Mouse (Mus musculus) midbrain, embryonic 12.5 days (tissue): Measurements from ENCODE around the gene Ddrgk1. TPM values are rescaled to one million over a fixed set of nuclear protein-coding genes. Genes with fewer than 3 reads are reported as not detected.

ENCODE experiments used
- ATAC-seq: fragments of 200-750 bp; cut with Nextera tagmentation; 2 replicates; pipeline ENCODE4 v1.8.0; 2017; ENCODE audit warnings: low read depth, moderate TSS enrichment, moderate library complexity; ENCODE audit not compliant: low FRiP score
- H3K27ac ChIP-seq: fragments of 300-500 bp; sonication (generic); replicated peaks from 2 replicates; pipeline ENCODE4 v1.5.1; 2016; ENCODE audit warnings: mild to moderate bottlenecking
- H3K27me3 ChIP-seq: fragments of 300-500 bp; sonication (generic); 2 replicates; pipeline ENCODE4 v1.6.1; 2016; ENCODE audit warnings: mild to moderate bottlenecking
- H3K36me3 ChIP-seq: fragments of 300-500 bp; sonication (generic); 2 replicates; pipeline ENCODE4 v1.6.1; 2016
- H3K4me1 ChIP-seq: fragments of 300-500 bp; sonication (generic); 2 replicates; pipeline ENCODE4 v1.6.1; 2016
- H3K4me2 ChIP-seq: fragments of 300-500 bp; sonication (generic); replicated peaks from 2 replicates; pipeline ENCODE4 v1.6.1; 2016; ENCODE audit warnings: mild to moderate bottlenecking, moderate library complexity
- H3K4me3 ChIP-seq: fragments of 300-500 bp; sonication (generic); 2 replicates; pipeline ENCODE4 v1.5.1; 2016; ENCODE audit warnings: mild to moderate bottlenecking
- H3K9ac ChIP-seq: fragments of 300-500 bp; sonication (generic); replicated peaks from 2 replicates; pipeline ENCODE4 v1.6.1; 2016; ENCODE audit warnings: mild to moderate bottlenecking, moderate library complexity
- H3K9me3 ChIP-seq: fragments of 300-500 bp; sonication (generic); 2 replicates; pipeline ENCODE4 v1.6.1; 2016; ENCODE audit warnings: mild to moderate bottlenecking
- WGBS: fragments of 180-500 bp; shearing (Covaris S2); methylation state at CpG from one replicate; pipeline ENCODE4 v1.1.7; 2016; 5-methylcytosine and 5-hydroxymethylcytosine counted together
- polyA plus RNA-seq: library from polyadenylated mRNA; unstranded; fragments of >200 nt; fragmentation: Nextera tagmentation; extraction: Ambion mirVana; gene quantifications from 2 replicates; pipeline ENCODE4 v1.2.1, GENCODE M21; 2016

Gene Ddrgk1
- polyA plus RNA-seq, result 47.4 and 54.8 TPM in 2 replicates

GRCm38 (mm10) chr2:130664102-130664701 lies at the start of gene Ddrgk1:
Ddrgk1 (minus strand) TSS chr2:130664659.
- ATAC-seq, result peak; percentile 96
- Histone ChIP-seq H3K27me3 (no peaks in the 10 kb centered on the region), H3K4me1 (peaks cover 24% of the 10 kb centered on the region), H3K4me2 (peak within 1 kb of the TSS; percentile 72), H3K9ac (peak within 1 kb of the TSS; percentile 74), H3K4me3 (peak within 1 kb of the TSS; percentile 52), H3K36me3 (peaks cover 20% of the 10 kb centered on the region), H3K27ac (peak within 1 kb of the TSS; percentile 96), H3K9me3 (no peaks in the 10 kb centered on the region)
- WGBS, result under 1% methylated on average over 40 of the region's 40 CpGs

GRCm38 (mm10) chr2:130707057-130707456 lies 42.6 kb upstream of the Ddrgk1 start:
- H3K9ac ChIP-seq, result no peak overlapping the region
- no peaks in the 10 kb centered on the region for H3K27me3 ChIP-seq
- H3K27ac ChIP-seq, result no peak overlapping the region
- H3K4me1 ChIP-seq, result no peaks in the 10 kb centered on the region
- no peak overlapping the region for H3K4me2 ChIP-seq
- no peak for ATAC-seq
- WGBS, result 66% methylated on average over 10 of the region's 10 CpGs
- H3K4me3 ChIP-seq, result no peak overlapping the region
- H3K36me3 ChIP-seq, result peaks cover 37% of the 10 kb centered on the region
- H3K9me3 ChIP-seq, result no peaks in the 10 kb centered on the region

- H3K36me3 ChIP-seq, result peaks cover 33% of the 10 kb centered on the region
- no peak for ATAC-seq
- no peaks in the 10 kb centered on the region for H3K9me3 ChIP-seq
- no peak overlapping the region for H3K4me3 ChIP-seq
- H3K27me3 ChIP-seq, result no peaks in the 10 kb centered on the region
- H3K9ac ChIP-seq, result no peak overlapping the region
- no peak overlapping the region for H3K27ac ChIP-seq
- WGBS, result 66% methylated on average over 4 of the region's 4 CpGs
- no peak overlapping the region for H3K4me2 ChIP-seq
- H3K4me1 ChIP-seq, result no peaks in the 10 kb centered on the region
These were observed 42.1 kb upstream of the Ddrgk1 start for GRCm38 (mm10) chr2:130706602-130707001.

GRCm38 (mm10) chr2:130705178-130705577 lies 40.7 kb upstream of the Ddrgk1 start:
- no peak for ATAC-seq
- Histone ChIP-seq H3K27ac (no peak overlapping the region), H3K4me1 (no peaks in the 10 kb centered on the region), H3K9me3 (no peaks in the 10 kb centered on the region), H3K36me3 (peaks cover 20% of the 10 kb centered on the region), H3K4me2 (no peak overlapping the region), H3K27me3 (peaks cover 2% of the 10 kb centered on the region), H3K4me3 (no peak overlapping the region), H3K9ac (no peak overlapping the region)
- WGBS, result 74% methylated on average over 6 of the region's 6 CpGs

GRCm38 (mm10) chr2:130704040-130705001 lies 39.9 kb upstream of the Ddrgk1 start:
- no peak for ATAC-seq
- no peaks in the 10 kb centered on the region for H3K9me3 ChIP-seq
- H3K27ac ChIP-seq, result no peak overlapping the region
- H3K4me2 ChIP-seq, result no peak overlapping the region
- H3K36me3 ChIP-seq, result peaks cover 12% of the 10 kb centered on the region
- H3K4me3 ChIP-seq, result no peak overlapping the region
- no peak overlapping the region for H3K9ac ChIP-seq
- WGBS, result 67% methylated on average over 9 of the region's 9 CpGs
- peaks cover 7% of the 10 kb centered on the region for H3K27me3 ChIP-seq
- no peaks in the 10 kb centered on the region for H3K4me1 ChIP-seq

GRCm38 (mm10) chr2:130697821-130698266 lies 33.4 kb upstream of the Ddrgk1 start:
- Histone ChIP-seq H3K4me2 (peak overlapping the region; percentile 99), H3K9me3 (no peaks in the 10 kb centered on the region), H3K36me3 (no peaks in the 10 kb centered on the region), H3K27me3 (peaks cover 61% of the 10 kb centered on the region), H3K9ac (peak overlapping the region; percentile 45), H3K4me1 (peaks cover 18% of the 10 kb centered on the region), H3K27ac (no peak overlapping the region), H3K4me3 (peak overlapping the region; percentile 54)
- ATAC-seq, result peak; percentile 29
- WGBS, result 1% methylated on average over 14 of the region's 14 CpGs

- Histone ChIP-seq H3K4me3 (peak within 1 kb of the TSS; percentile 54), H3K4me1 (peaks cover 18% of the 10 kb centered on the region), H3K9ac (peak within 1 kb of the TSS; percentile 45), H3K36me3 (no peaks in the 10 kb centered on the region), H3K27ac (no peak within 1 kb of the TSS), H3K9me3 (no peaks in the 10 kb centered on the region), H3K4me2 (peak within 1 kb of the TSS; percentile 99), H3K27me3 (peaks cover 61% of the 10 kb centered on the region)
- WGBS, result 0% methylated on average over 65 of the region's 65 CpGs
- peak; percentile 61 for ATAC-seq
These were observed 32.8 kb upstream of the Ddrgk1 start, which contains the start of gene Slc4a11 for GRCm38 (mm10) chr2:130697153-130697810. Slc4a11 (minus strand) TSS chr2:130697519.

GRCm38 (mm10) chr2:130696700-130697152 lies 32.3 kb upstream of the Ddrgk1 start:
- H3K27me3 ChIP-seq, result peaks cover 61% of the 10 kb centered on the region
- under 1% methylated on average over 31 of the region's 31 CpGs for WGBS

GRCm38 (mm10) chr2:130693563-130693962 lies 29.1 kb upstream of the Ddrgk1 start:
- H3K4me2 ChIP-seq, result no peak overlapping the region
- no peaks in the 10 kb centered on the region for H3K9me3 ChIP-seq
- H3K36me3 ChIP-seq, result no peaks in the 10 kb centered on the region
- WGBS, result 55% methylated on average over 3 of the region's 3 CpGs
- H3K27ac ChIP-seq, result no peak overlapping the region
- no peak overlapping the region for H3K4me3 ChIP-seq
- peaks cover 18% of the 10 kb centered on the region for H3K4me1 ChIP-seq
- no peak overlapping the region for H3K9ac ChIP-seq
- no peak for ATAC-seq
- peaks cover 48% of the 10 kb centered on the region for H3K27me3 ChIP-seq

More at GRCm38 (mm10) chr2:130696700-130697152, 32.3 kb upstream of the Ddrgk1 start:
- no peaks in the 10 kb centered on the region for H3K9me3 ChIP-seq
- H3K36me3 ChIP-seq, result no peaks in the 10 kb centered on the region
- H3K4me1 ChIP-seq, result peaks cover 18% of the 10 kb centered on the region
- ATAC-seq, result no peak
- H3K27ac ChIP-seq, result no peak overlapping the region
- H3K4me3 ChIP-seq, result peak overlapping the region; percentile 54
- peak overlapping the region; percentile 99 for H3K4me2 ChIP-seq
- peak overlapping the region; percentile 45; the same call in 1 of the 2 replicates for H3K9ac ChIP-seq

- ATAC-seq, result no peak
- Histone ChIP-seq H3K4me3 (no peak overlapping the region), H3K36me3 (0 out of 2 replicates have a peak, but pooled peaks cover 8% of the 10 kb centered on the region), H3K4me1 (no peaks in the 10 kb centered on the region), H3K4me2 (no peak overlapping the region), H3K9ac (no peak overlapping the region), H3K9me3 (no peaks in the 10 kb centered on the region), H3K27ac (no peak overlapping the region), H3K27me3 (peaks cover 4% of the 10 kb centered on the region; the same call in 1 of the 2 replicates)
- 87% methylated on average over 2 of the region's 2 CpGs for WGBS
These were observed 24.6 kb upstream of the Ddrgk1 start for GRCm38 (mm10) chr2:130689011-130689410.

GRCm38 (mm10) chr2:130685426-130685825 lies 21.0 kb upstream of the Ddrgk1 start:
- no peaks in the 10 kb centered on the region for H3K9me3 ChIP-seq
- 88% methylated on average over 9 of the region's 9 CpGs for WGBS
- no peaks in the 10 kb centered on the region for H3K27me3 ChIP-seq
- no peak overlapping the region for H3K4me2 ChIP-seq
- H3K9ac ChIP-seq, result no peak overlapping the region
- H3K4me3 ChIP-seq, result no peak overlapping the region
- peaks cover 39% of the 10 kb centered on the region for H3K36me3 ChIP-seq
- H3K27ac ChIP-seq, result no peak overlapping the region
- no peak for ATAC-seq
- no peaks in the 10 kb centered on the region for H3K4me1 ChIP-seq
